Mouse (Mus musculus) lung, postnatal 0 days (tissue): ENCODE measurements around the gene Card10.

Experiments
- CTCF ChIP-seq: IDR thresholded peaks from 2 replicates; pipeline ENCODE4 v1.5.1; 2016; ENCODE audit warnings: antibody characterized with exemption, mild to moderate bottlenecking
- EP300 ChIP-seq: IDR thresholded peaks from 2 replicates; pipeline ENCODE4 v1.6.1; 2016; ENCODE audit warnings: antibody characterized with exemption, mild to moderate bottlenecking, control low read depth

DNA sequence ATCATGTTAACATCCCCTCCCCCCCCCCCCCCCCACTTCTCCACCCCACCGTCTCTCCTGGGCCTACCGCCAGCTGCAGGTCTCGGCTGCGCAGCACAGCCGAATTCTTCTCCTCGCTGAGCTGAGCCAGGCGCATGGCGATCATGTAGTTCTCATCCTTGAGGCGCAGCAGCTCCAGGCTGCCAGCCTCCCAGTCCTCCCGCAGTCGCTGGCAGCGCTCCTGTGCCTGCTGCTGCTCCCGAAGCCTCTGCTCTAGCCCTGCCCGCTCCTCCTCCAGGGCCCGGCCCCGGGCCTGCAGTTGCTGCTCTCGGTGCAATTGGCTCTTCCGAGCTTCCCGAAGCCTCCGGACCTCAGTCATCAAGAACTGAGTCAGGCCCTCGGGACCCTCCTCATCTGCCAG lies 3.8 kb downstream of the Card10 start:
- TF ChIP-seq CTCF (no peak), EP300 (no peak)
